ENCODE assay signal across 20 mouse cellular contexts in the genomic region with DNA sequence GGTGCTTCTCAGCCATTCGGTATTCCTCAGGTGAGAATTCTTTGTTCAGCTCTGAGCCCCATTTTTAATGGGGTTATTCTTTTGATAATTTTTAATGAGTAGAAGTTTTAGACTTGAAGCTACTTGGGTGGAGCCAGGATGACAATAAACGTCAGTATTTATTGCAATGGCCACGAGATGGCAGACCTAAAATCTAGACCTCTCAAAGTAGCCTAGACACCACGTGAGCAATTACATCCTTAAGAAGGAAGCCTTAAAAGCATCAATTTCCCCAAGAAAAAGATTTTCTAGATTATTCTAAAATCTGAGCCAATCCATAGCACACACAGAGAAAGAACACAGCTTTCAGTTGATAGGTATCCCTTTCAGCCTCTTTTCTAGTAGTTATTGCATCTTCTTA.
DNase-seq lines count a peak whose midpoint lies in the region; ATAC-seq and TF ChIP-seq lines count a peak whose summit lies in the region.
"Had no signal": no experiment of that assay in that cellular context is flagged by ENCODE, and none has a peak within 500 bp of the region (broad histone marks: within the 10 kb centered on the region; RNA-seq: fewer than 3 reads in every experiment).

No protein-coding gene starts in this region.

- H3K4me1 ChIP-seq in heart, postnatal 0 days (ENCODE audit: control insufficient read depth, insufficient read depth): no peaks in the 10 kb centered on the region
- H3K4me1 ChIP-seq in heart, embryonic 12.5 days (replicated peaks): peaks cover 15% of the 10 kb centered on the region; the same call in 1 of the 2 replicates
- H3K4me1 ChIP-seq in hindbrain, embryonic 12.5 days: no peaks in the 10 kb centered on the region
- H3K4me1 ChIP-seq in liver, embryonic 11.5 days (replicated peaks; ENCODE audit: control insufficient read depth, insufficient read depth, low read length): no peaks in the 10 kb centered on the region
- H3K4me1 ChIP-seq: hindbrain, embryonic 15.5 days; liver, embryonic 15.5 days; midbrain, embryonic 15.5 days had no signal

- H3K9ac ChIP-seq in heart, postnatal 0 days (replicated peaks; ENCODE audit: low read depth, low read length): no peak overlapping the region
- H3K9ac ChIP-seq in heart, embryonic 12.5 days: no peak overlapping the region
- no peak overlapping the region for H3K9ac ChIP-seq in hindbrain, embryonic 12.5 days
- H3K9ac ChIP-seq in liver, embryonic 11.5 days (ENCODE audit: low read depth, low read length): no peak overlapping the region
- H3K9ac ChIP-seq: hindbrain, embryonic 15.5 days; limb, embryonic 13.5 days; liver, embryonic 15.5 days; midbrain, embryonic 15.5 days had no signal

- no peaks in the 10 kb centered on the region for H3K27me3 ChIP-seq in heart, postnatal 0 days (ENCODE audit: control insufficient read depth, insufficient read depth, low read length)
- no peaks in the 10 kb centered on the region for H3K27me3 ChIP-seq in heart, embryonic 12.5 days (replicated peaks)
- no peaks in the 10 kb centered on the region for H3K27me3 ChIP-seq in hindbrain, embryonic 12.5 days
- no peaks in the 10 kb centered on the region for H3K27me3 ChIP-seq in liver, embryonic 11.5 days (replicated peaks; ENCODE audit: control insufficient read depth, insufficient read depth, low read length)
- H3K27me3 ChIP-seq: hindbrain, embryonic 15.5 days; limb, embryonic 13.5 days; liver, embryonic 15.5 days; midbrain, embryonic 15.5 days had no signal

- TF ChIP-seq CTCF in heart, postnatal 0 days (IDR thresholded peaks at IDR 0.05; ENCODE audit: low read depth): peak; percentile 16; the same call in 1 of the 2 replicates

- 58% methylated on average over 4 of the region's 4 CpGs for WGBS in heart, postnatal 0 days
- 56% methylated on average over 4 of the region's 4 CpGs for WGBS in heart, embryonic 12.5 days
- 61% methylated on average over 4 of the region's 4 CpGs for WGBS in hindbrain, embryonic 12.5 days
- 66% methylated on average over 4 of the region's 4 CpGs for WGBS in liver, embryonic 11.5 days

- H3K9me3 ChIP-seq in heart, postnatal 0 days (replicated peaks; ENCODE audit: control insufficient read depth, low read length): no peaks in the 10 kb centered on the region
- no peaks in the 10 kb centered on the region for H3K9me3 ChIP-seq in heart, embryonic 12.5 days (replicated peaks)
- H3K9me3 ChIP-seq in hindbrain, embryonic 12.5 days (replicated peaks): no peaks in the 10 kb centered on the region
- H3K9me3 ChIP-seq in liver, embryonic 11.5 days (ENCODE audit: control insufficient read depth, low read length): no peaks in the 10 kb centered on the region
- H3K9me3 ChIP-seq: hindbrain, embryonic 15.5 days; limb, embryonic 13.5 days; liver, embryonic 15.5 days; midbrain, embryonic 15.5 days had no signal

- no peak overlapping the region for H3K27ac ChIP-seq in heart, postnatal 0 days (ENCODE audit: low read depth)
- H3K27ac ChIP-seq in heart, embryonic 12.5 days (ENCODE audit: poor library complexity, severe bottlenecking): no peak overlapping the region
- H3K27ac ChIP-seq in hindbrain, embryonic 12.5 days: no peak overlapping the region
- H3K27ac ChIP-seq in liver, embryonic 11.5 days (ENCODE audit: low read depth, low read length): no peak overlapping the region
- H3K27ac ChIP-seq: hindbrain, embryonic 15.5 days; limb, embryonic 13.5 days; liver, embryonic 15.5 days; midbrain, embryonic 15.5 days had no signal

- DNase-seq in heart, postnatal 0 days (ENCODE audit: low spot score): no peak
- DNase-seq in kidney, postnatal 14 days: peak; percentile 26
- DNase-seq in kidney, adult 11 months: no peak
- DNase-seq in urinary bladder, postnatal 14 days (ENCODE audit: low spot score): peak; percentile 11
- DNase-seq in urinary bladder, adult 18-20 months (ENCODE audit: low spot score in 2 of 2): no peak
- DNase-seq in liver, embryonic 11.5 days (ENCODE audit: low spot score): no peak
- DNase-seq: adrenal gland, adult 8-10 months; cerebellum, adult 2 months; layer of hippocampus, adult 9-11 months; right cerebral cortex, adult 18-20 months had no signal

- no peak overlapping the region for H3K4me2 ChIP-seq in heart, postnatal 0 days (ENCODE audit: low read depth, low read length)
- H3K4me2 ChIP-seq in heart, embryonic 12.5 days: no peak overlapping the region
- H3K4me2 ChIP-seq in hindbrain, embryonic 12.5 days (replicated peaks): no peak overlapping the region
- H3K4me2 ChIP-seq in liver, embryonic 11.5 days: no peak overlapping the region
- H3K4me2 ChIP-seq: hindbrain, embryonic 15.5 days; limb, embryonic 13.5 days; liver, embryonic 15.5 days; midbrain, embryonic 15.5 days had no signal

- no peak overlapping the region for H3K4me3 ChIP-seq in heart, postnatal 0 days (ENCODE audit: low read depth, low read length)
- H3K4me3 ChIP-seq in heart, embryonic 12.5 days: no peak overlapping the region
- no peak overlapping the region for H3K4me3 ChIP-seq in hindbrain, embryonic 12.5 days
- no peak overlapping the region for H3K4me3 ChIP-seq in liver, embryonic 11.5 days (ENCODE audit: low read depth, low read length)
- H3K4me3 ChIP-seq: erythroblast, embryonic 14.5 days; hindbrain, embryonic 15.5 days; limb, embryonic 13.5 days; liver, embryonic 15.5 days; midbrain, embryonic 15.5 days had no signal

- ATAC-seq in heart, postnatal 0 days (ENCODE audit: insufficient read depth, low read depth): no peak
- no peak for ATAC-seq in heart, embryonic 12.5 days (ENCODE audit: insufficient number of reproducible peaks, low FRiP score)
- no peak for ATAC-seq in hindbrain, embryonic 12.5 days (ENCODE audit: low FRiP score)
- no peak for ATAC-seq in liver, embryonic 11.5 days (replicated peaks; ENCODE audit: low FRiP score)
- ATAC-seq: CD4-positive, CD25-positive, alpha-beta regulatory T cell, adult 4 months; forebrain, embryonic 14.5 days; midbrain, embryonic 15.5 days had no signal

- no peak for TF ChIP-seq EP300 in heart, postnatal 0 days (IDR thresholded peaks at IDR 0.05; ENCODE audit: low read depth)

- no peaks in the 10 kb centered on the region for H3K36me3 ChIP-seq in heart, postnatal 0 days (replicated peaks; ENCODE audit: control insufficient read depth, insufficient read depth, low read length)
- H3K36me3 ChIP-seq in heart, embryonic 12.5 days: no peaks in the 10 kb centered on the region
- no peaks in the 10 kb centered on the region for H3K36me3 ChIP-seq in hindbrain, embryonic 12.5 days
- H3K36me3 ChIP-seq in liver, embryonic 11.5 days (ENCODE audit: control insufficient read depth, insufficient read depth, low read length): no peaks in the 10 kb centered on the region
- H3K36me3 ChIP-seq: G1E; hindbrain, embryonic 15.5 days; limb, embryonic 13.5 days; liver, embryonic 15.5 days; midbrain, embryonic 15.5 days had no signal

Comparison
In these comparisons a context has a peak if more than half of its experiments do, and no peak if none do; other contexts are left out.
1. DNase-seq: peak in kidney, postnatal 14 days (single experiment) and urinary bladder, postnatal 14 days (single experiment); none in heart, postnatal 0 days (single experiment), kidney, adult 11 months (single experiment), urinary bladder, adult 18-20 months (0 of 2) and liver, embryonic 11.5 days (single experiment).